Mouse (Mus musculus) layer of hippocampus, adult 9-10 months (tissue): ENCODE results near the gene Pi4kb.

Source experiments
- DNase-seq: peaks from one replicate; pipeline ENCODE4 v3.0.0; 2022; ENCODE audit warnings: low spot score

Gene Pi4kb

GRCm38 (mm10) chr3:94953764-94954616 is 20.5 kb upstream of the Pi4kb start, which contains the start of gene Rfx5:
TSS of gene Rfx5 (plus strand) at chr3:94954075.
- peak; percentile 93 for DNase-seq

DNA sequence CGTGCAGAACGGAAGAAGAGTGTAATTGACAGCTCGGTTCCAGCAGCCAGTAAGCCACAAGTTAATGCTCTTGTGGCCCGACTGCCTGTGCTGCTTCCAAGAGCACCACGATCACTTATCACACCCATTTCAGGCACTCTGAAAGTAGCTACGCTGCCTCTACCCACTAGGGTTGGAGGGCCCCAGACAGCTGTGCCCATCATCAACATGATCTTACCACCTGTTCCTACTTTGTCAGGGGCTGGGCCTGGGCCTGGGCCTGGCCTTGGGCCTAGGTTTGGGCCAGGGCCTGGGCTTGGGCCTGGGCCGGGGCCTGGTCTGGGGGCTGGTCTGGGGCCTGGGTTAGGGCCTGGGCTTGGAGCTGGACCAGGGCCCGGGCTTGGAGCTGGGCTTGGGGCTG is 16.2 kb upstream of the Pi4kb start:
- no peak for DNase-seq

- no peak for DNase-seq
Observed at GRCm38 (mm10) chr3:94959871-94960270, 14.7 kb upstream of the Pi4kb start.

DNA sequence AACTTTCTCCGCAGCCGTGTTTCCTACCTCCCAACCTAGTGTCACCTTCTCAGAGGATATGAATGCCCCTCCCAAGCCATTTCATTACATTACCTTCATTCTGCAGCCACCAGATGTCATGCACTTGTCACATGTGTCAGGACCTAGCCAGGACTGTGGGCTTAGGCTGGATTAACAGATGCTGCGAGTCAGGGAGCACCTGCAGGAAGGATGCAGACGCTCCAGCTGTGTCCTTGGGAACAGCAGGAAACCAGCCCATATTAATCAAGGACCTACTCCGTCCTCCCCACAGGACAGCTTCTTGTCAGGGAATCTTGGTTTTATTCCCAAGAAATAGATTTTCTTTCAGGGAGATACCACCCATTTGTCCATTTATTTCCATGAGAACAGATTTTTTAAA is 14.2 kb upstream of the Pi4kb start:
- no peak for DNase-seq

GRCm38 (mm10) chr3:94964989-94965388 is 9.5 kb upstream of the Pi4kb start:
- no peak for DNase-seq

DNA sequence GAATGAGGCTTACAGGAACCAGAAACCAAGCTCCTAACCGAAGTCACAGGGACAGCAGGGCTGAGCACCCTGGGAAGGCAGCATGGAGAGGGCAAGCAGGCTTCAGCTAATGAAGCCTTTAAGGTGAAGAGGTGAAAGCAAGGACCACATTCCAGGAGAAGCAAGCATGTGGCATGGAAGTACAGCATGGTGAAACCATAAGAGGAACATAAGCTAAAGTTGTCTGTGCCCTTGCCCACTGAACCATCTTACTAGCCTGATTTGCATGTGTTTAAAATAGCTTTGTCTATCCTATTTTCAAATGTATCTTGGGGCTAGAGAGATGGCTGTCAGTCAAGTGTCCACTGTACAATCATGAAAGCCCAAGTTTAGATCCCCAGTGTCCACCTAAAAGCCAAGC is 8.7 kb upstream of the Pi4kb start:
- DNase-seq, result no peak

- no peak for DNase-seq
Observed at GRCm38 (mm10) chr3:94972552-94972951, 2.0 kb upstream of the Pi4kb start.

GRCm38 (mm10) chr3:94973620-94974019 is 911 bp upstream of the Pi4kb start:
- DNase-seq, result no peak

- no peak for DNase-seq
Observed at GRCm38 (mm10) chr3:94974026-94974527, 454 bp upstream of the Pi4kb start.

- DNase-seq, result no peak
Observed at GRCm38 (mm10) chr3:94984312-94984711, 9.8 kb downstream of the Pi4kb start.

DNA sequence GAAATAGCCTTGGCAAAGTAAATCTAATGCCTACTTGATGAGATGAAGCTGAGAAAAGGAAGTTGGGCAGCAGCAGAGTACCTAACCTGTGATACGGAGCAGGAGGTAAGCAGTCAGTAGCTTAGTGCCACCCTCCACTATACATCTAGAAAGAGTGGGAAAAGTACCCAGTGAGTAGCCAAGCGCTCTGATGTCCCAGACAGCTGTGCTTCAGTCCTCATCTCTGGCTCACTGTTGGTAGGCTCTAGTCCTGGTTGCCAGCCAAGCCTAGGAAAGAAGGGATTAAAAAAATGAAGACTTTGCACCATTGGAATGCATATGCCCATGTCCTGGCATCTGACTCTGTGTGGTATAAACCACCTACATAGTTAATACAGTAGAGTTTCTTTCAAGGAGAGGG is 11.0 kb downstream of the Pi4kb start:
- DNase-seq, result no peak

- no peak for DNase-seq
Observed at GRCm38 (mm10) chr3:94987578-94987977, 13.0 kb downstream of the Pi4kb start.

DNA sequence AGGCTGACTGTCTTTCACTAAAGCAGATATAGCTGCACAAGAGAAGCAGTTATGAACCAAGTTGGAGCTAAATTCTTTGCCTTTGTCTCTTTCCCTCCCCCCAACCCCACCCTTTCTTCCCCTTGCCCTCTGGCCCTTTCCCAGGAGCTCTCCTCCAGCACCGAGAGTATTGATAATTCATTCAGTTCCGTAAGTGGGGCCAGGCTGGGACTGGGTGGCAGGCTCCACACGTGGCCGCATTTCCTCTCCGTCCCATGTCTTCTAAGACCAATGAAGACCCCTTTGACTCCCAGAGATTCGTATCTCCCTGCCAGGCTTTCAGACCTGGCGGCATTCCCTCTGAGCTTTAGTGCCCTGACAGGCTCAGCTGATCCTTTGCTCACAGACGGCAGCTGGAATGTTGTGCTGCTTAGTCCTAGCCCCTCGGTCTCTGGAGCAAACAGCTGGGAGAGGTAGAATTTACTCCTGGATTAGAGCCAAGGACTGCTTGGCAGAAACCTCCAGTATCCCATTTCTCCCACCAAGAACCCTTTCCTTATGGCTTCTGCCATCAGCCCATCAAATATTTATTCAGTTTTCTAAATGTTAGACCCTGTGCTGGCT is 14.7 kb downstream of the Pi4kb start:
- DNase-seq, result no peak

DNA sequence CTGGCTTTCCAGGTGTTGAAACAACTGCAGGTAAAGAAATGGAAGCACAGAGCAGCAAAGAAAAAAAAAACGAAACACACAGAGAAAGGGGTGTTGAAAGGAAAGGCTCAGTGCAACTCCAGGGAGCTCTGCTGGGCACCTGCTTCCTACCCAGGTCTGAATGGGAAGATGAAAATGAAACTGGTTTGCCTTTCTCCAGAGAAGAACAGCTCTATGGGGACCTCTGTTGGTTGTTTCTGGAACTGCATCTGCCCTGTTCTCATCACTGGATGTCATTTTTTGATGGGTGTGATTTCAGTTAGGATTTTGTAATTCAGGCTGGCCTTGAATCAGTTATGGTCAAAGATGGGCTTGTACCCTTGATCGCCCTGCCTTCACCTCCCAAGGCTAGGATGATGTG is 22.4 kb downstream of the Pi4kb start:
- peak; percentile 84 for DNase-seq

GRCm38 (mm10) chr3:95002569-95002968 is 28.0 kb downstream of the Pi4kb start:
- no peak for DNase-seq

DNA sequence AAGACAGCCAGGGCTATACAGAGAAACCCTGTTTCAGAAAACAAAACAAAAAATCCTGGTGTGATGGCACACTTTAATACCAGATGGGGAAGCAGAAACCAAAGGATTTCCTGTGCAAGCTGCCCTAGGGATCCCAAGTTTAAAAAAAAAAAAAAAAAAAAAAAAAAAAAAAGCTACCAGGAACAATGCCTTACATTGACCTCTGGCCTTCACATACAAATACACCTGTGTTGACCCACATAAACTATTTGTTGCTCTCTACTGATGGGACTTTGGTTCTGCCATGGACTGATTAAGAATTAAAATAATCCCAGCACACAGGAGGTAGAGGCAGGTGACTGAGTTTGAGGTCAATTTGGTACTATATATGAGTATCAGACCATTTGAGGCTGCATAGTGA is 28.7 kb downstream of the Pi4kb start:
- DNase-seq, result no peak

GRCm38 (mm10) chr3:95005651-95006050 is 31.1 kb downstream of the Pi4kb start:
- no peak for DNase-seq

GRCm38 (mm10) chr3:95007706-95008105 is 33.2 kb downstream of the Pi4kb start:
- no peak for DNase-seq

DNA sequence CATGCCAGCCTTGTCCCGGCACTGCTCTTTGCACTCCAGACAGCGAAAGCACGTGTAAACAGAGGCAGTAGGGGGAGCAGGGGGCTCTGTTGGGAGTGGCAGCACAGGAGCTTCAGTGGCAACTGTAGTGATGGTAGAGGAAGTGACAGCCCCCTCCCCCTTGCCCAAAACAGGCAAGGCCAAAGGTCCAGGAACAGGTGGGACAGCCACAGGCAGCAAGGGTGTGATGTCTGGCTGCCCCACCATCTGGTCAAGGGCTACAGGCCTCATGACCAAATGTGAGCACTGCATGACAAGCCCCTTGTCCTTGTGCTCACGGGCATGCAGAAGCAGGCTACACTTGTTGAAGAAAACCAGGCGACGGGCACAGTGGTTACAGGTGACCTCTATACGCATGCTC is 35.9 kb downstream of the Pi4kb start:
- no peak for DNase-seq

- no peak for DNase-seq
Observed at GRCm38 (mm10) chr3:95012982-95013381, 38.5 kb downstream of the Pi4kb start.

- DNase-seq, result no peak
Observed at GRCm38 (mm10) chr3:95013699-95014427, 39.3 kb downstream of the Pi4kb start.

- no peak for DNase-seq
Observed at GRCm38 (mm10) chr3:95014428-95015151, 40.1 kb downstream of the Pi4kb start.
